Mouse (Mus musculus) spleen, adult 2 months (tissue): ENCODE measurements at regions not wholly inside any gene's neighbourhood (a gene's known extent, or its start where the extent isn't known, plus 50 kb on each side); places are given as distances from the start of the nearest gene placed in this dataset.

Experiments
- CTCF ChIP-seq: fragments of 200-500 bp; IDR thresholded peaks from 2 replicates; pipeline ENCODE4 v1.5.1; 2011; ENCODE audit warnings: mild to moderate bottlenecking, inconsistent platforms; ENCODE audit not compliant: insufficient read depth, insufficient read length, insufficient replicate concordance; ENCODE audit errors: extremely low read depth
- POLR2A ChIP-seq: fragments of 200-500 bp; IDR thresholded peaks from 2 replicates; pipeline ENCODE4 v1.6.1; 2011; ENCODE audit warnings: low read depth, low read length, inconsistent platforms

DNA sequence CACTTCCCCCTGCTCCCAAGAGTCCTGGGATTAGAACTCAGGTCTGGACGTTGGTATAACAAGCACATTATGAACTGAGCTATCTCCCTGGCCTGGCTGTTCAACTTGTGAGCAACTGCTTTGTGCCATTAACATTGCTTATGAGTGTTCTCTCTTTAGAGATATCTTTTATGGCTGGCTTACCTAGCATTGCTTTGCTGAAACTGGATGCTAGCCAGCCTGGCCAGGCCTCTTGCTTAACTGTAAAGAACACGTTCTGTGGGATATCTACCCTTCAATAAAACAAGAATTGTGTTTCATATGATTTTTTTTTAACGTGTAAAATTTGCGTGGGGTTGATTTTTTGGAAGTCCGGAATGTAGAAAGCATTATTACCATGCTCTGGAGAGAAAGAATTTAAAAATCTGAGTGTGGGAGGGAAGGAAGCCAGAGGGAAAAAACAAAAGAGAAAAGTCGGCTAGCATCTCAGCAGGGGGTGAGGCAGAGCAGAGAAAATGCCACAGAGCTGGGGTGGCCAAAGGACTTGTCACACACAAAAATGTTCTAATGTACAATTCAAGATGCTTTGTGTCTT lies 160.9 kb upstream of the Tapt1 start:
- TF ChIP-seq POLR2A (no peak), CTCF (no peak)
